In genomic region chr9:96633771-96634170, GRCm38 (mm10) we compare ENCODE assay signal across 27 mouse cellular contexts. TPM values are rescaled to one million over a fixed set of nuclear protein-coding genes. Genes with fewer than 3 reads are reported as not detected.
A peak's percentile ranks its signal among the peaks of the same experiment; 100 is the strongest.
DNase-seq lines count a peak whose midpoint lies in the region; ATAC-seq and TF ChIP-seq lines count a peak whose summit lies in the region.
"Had no signal": no experiment of that assay in that cellular context is flagged by ENCODE, and none has a peak within 500 bp of the region (broad histone marks: within the 10 kb centered on the region; RNA-seq: fewer than 3 reads in every experiment).

No protein-coding gene starts in this region.

- H3K4me1 ChIP-seq in MEL (ENCODE audit: control insufficient read depth in 1 of 2, insufficient read depth in 2 of 2, low read length in 2 of 2): peaks cover 23 to 56% of the 10 kb centered on the region in 2 experiments
- H3K4me1 ChIP-seq in bone marrow, adult 2 months (ENCODE audit: control insufficient read depth, insufficient read depth, low read length): peaks cover 12% of the 10 kb centered on the region
- peaks cover 16% of the 10 kb centered on the region for H3K4me1 ChIP-seq in thymus, adult 2 months (replicated peaks; ENCODE audit: control insufficient read depth, insufficient read depth, low read length)

- ATAC-seq in monocyte, adult 5-6 weeks (replicated peaks; ENCODE audit: insufficient number of reproducible peaks, low FRiP score, low TSS enrichment, poor library complexity, severe bottlenecking): no peak
- ATAC-seq: forebrain, embryonic 16.5 days; intestine, postnatal 0 days had no signal

- H3K36me3 ChIP-seq in MEL (ENCODE audit: control insufficient read depth in 1 of 2, insufficient read depth in 2 of 2, low read length in 2 of 2): peaks cover 0 to 48% of the 10 kb centered on the region in 2 experiments; a peak in 2 of 4 replicates
- H3K36me3 ChIP-seq in thymus, adult 2 months (ENCODE audit: control insufficient read depth, insufficient read depth, low read length): no peaks in the 10 kb centered on the region
- H3K36me3 ChIP-seq: heart, embryonic 12.5 days; limb, embryonic 12.5 days; liver, embryonic 15.5 days; lung, embryonic 15.5 days; midbrain, embryonic 12.5 days; neural tube, embryonic 15.5 days had no signal

- TF ChIP-seq EP300 in MEL (IDR thresholded peaks at IDR 0.05; ENCODE audit: low read depth in 1 of 2, low read length in 2 of 2): no peak

- TF ChIP-seq RAD21 in MEL (IDR thresholded peaks at IDR 0.05; ENCODE audit: low read depth, low read length): no peak

- H3K79me2 ChIP-seq in MEL (ENCODE audit: control insufficient read depth, insufficient read depth, low read length, poor library complexity): peaks cover 19% of the 10 kb centered on the region

- WGBS in bone marrow, adult 2 months: 63% methylated on average over 2 of the region's 2 CpGs
- WGBS in thymus, adult 2 months: 29% methylated on average over 2 of the region's 2 CpGs

- TF ChIP-seq POLR2A in MEL (IDR thresholded peaks at IDR 0.05; ENCODE audit: control insufficient read depth in 1 of 2, insufficient read depth in 1 of 2, low read depth in 1 of 2, low read length in 2 of 2, poor library complexity in 1 of 2): no peak
- no peak for TF ChIP-seq POLR2A in bone marrow, adult 2 months (IDR thresholded peaks at IDR 0.05; ENCODE audit: borderline replicate concordance, control insufficient read depth, low read depth, low read length)
- no peak for TF ChIP-seq POLR2A in thymus, adult 2 months (IDR thresholded peaks at IDR 0.05; ENCODE audit: control insufficient read depth, extremely low read depth, insufficient read depth, low read length, poor library complexity)

- no peak overlapping the region for H3K27ac ChIP-seq in MEL (ENCODE audit: control insufficient read depth, low read depth, low read length)
- H3K27ac ChIP-seq in bone marrow, adult 2 months (ENCODE audit: control insufficient read depth, insufficient read depth, low read depth, low read length, poor library complexity): peak overlapping the region; percentile 16; the same call in 1 of the 2 replicates
- H3K27ac ChIP-seq in thymus, adult 2 months (ENCODE audit: control insufficient read depth, insufficient read depth, low read length): no peak overlapping the region
- H3K27ac ChIP-seq: hindbrain, embryonic 14.5 days; limb, embryonic 12.5 days; liver, embryonic 15.5 days; lung, embryonic 15.5 days; midbrain, embryonic 12.5 days; neural tube, embryonic 15.5 days had no signal

- H3K9ac ChIP-seq in MEL (ENCODE audit: control insufficient read depth, low read depth, low read length, poor library complexity, severe bottlenecking): no peak overlapping the region
- H3K9ac ChIP-seq: heart, embryonic 12.5 days; hindbrain, embryonic 14.5 days; limb, embryonic 12.5 days; liver, embryonic 15.5 days; lung, embryonic 15.5 days; midbrain, embryonic 12.5 days; neural tube, embryonic 15.5 days had no signal

- DNase-seq in MEL (ENCODE audit: low read depth, low spot score): no peak
- DNase-seq in thymus, adult 2 months: peak; percentile 31
- peak; percentile 27 to 39 for DNase-seq in thymus, postnatal 36 days
- DNase-seq in left cerebral cortex, postnatal 25 days (ENCODE audit: low spot score in 2 of 2): no peak
- no peak for DNase-seq in adrenal gland, adult (ENCODE audit: inconsistent age in 2 of 2, low spot score in 1 of 2)
- DNase-seq: adrenal gland, postnatal 14 days; B cell, adult 2 months; cerebellum, adult 11-12 months; cerebellum, postnatal 14 days; gastrocnemius, postnatal 14 days; heart, adult 18-20 months; heart, postnatal 4 days; kidney, postnatal 25 days; retina, postnatal 1 day; right cerebral cortex, postnatal 25 days had no signal

- H3K9me3 ChIP-seq in MEL (replicated peaks; ENCODE audit: insufficient read depth, low read length): no peaks in the 10 kb centered on the region
- H3K9me3 ChIP-seq: heart, embryonic 12.5 days; limb, embryonic 12.5 days; liver, embryonic 15.5 days; lung, embryonic 15.5 days; midbrain, embryonic 12.5 days; neural tube, embryonic 15.5 days had no signal

- no peak for TF ChIP-seq CTCF in MEL (IDR thresholded peaks at IDR 0.05 in 2 of 3, conservative IDR thresholded peaks at IDR 0.05 in 1 of 3; ENCODE audit: control insufficient read depth in 1 of 3, insufficient read depth in 1 of 3, low read depth in 2 of 3, low read length in 3 of 3, poor library complexity in 1 of 3, severe bottlenecking in 1 of 3)
- TF ChIP-seq CTCF in bone marrow, adult 2 months (IDR thresholded peaks at IDR 0.05; ENCODE audit: control insufficient read depth, insufficient read depth, low read length): no peak
- no peak for TF ChIP-seq CTCF in thymus, adult 2 months (IDR thresholded peaks at IDR 0.05; ENCODE audit: borderline replicate concordance, control insufficient read depth, extremely low read depth, insufficient read depth, low read length, poor library complexity)

- intact Hi-C loops in left cerebral cortex, postnatal 25 days (cut with DNase I): no loop called here

- H3K27me3 ChIP-seq in MEL (ENCODE audit: control insufficient read depth in 1 of 2, insufficient read depth in 2 of 2, low read length in 2 of 2): no peaks in the 10 kb centered on the region
- H3K27me3 ChIP-seq in thymus, adult 2 months (ENCODE audit: control insufficient read depth, insufficient read depth, low read length): no peaks in the 10 kb centered on the region
- H3K27me3 ChIP-seq: limb, embryonic 12.5 days had no signal

- no peak overlapping the region for H3K4me3 ChIP-seq in MEL (ENCODE audit: control insufficient read depth in 1 of 2, insufficient read depth in 1 of 2, low read depth in 2 of 2, low read length in 2 of 2)
- H3K4me3 ChIP-seq in bone marrow, adult 2 months (replicated peaks; ENCODE audit: control insufficient read depth, low read depth, low read length): no peak overlapping the region
- H3K4me3 ChIP-seq in thymus, adult 2 months (ENCODE audit: control insufficient read depth, insufficient read depth, low read length): no peak overlapping the region
- H3K4me3 ChIP-seq: erythroblast, embryonic 14.5 days; heart, embryonic 12.5 days; limb, embryonic 12.5 days; liver, embryonic 15.5 days; lung, embryonic 15.5 days; midbrain, embryonic 12.5 days; neural tube, embryonic 15.5 days had no signal

TF ChIP-seq in MEL, 35 proteins besides CTCF, POLR2A, EP300 and RAD21:
- TF ChIP-seq MEF2A (IDR thresholded peaks at IDR 0.05; ENCODE audit: extremely low read depth, insufficient replicate concordance, low read depth, low read length, poor library complexity, severe bottlenecking) (no peak), MXI1 (IDR thresholded peaks at IDR 0.05; ENCODE audit: low read depth, low read length) (0 out of 2 replicates have a peak, but pooled peaks have one; percentile 0)

RNA-seq across cellular contexts. Expression of gene Rasa2, which starts 2.4 kb away (rescaled TPM):
- total RNA-seq in MEL (2012; rRNA removed): 9.5 and 11.3 TPM in 2 replicates
- 10 to 100 TPM in 1 of 2 experiments, not detected in 1; 11.3 TPM for polyA plus RNA-seq in MEL (2012; ENCODE audit: insufficient read depth in 1 of 2, insufficient read length in 2 of 2, low read depth in 1 of 2, low replicate concordance in 2 of 2, missing spikeins in 1 of 2)
- polyA plus RNA-seq in bone marrow, adult 2 months (2011; ENCODE audit: insufficient read depth, insufficient read length, low replicate concordance, missing spikeins): 5.2 and 5.6 TPM in 2 replicates
- polyA plus RNA-seq in thymus, adult 2 months (2012; rRNA removed): 6.5 and 7.4 TPM in 2 replicates
- 33.0 to 39.1 TPM (median 38.8 TPM) in 3 replicates for total RNA-seq in monocyte, adult 5-6 weeks (2017)
- 10 to 100 TPM; 33.6 to 33.7 TPM for total RNA-seq in left cerebral cortex, postnatal 25 days (2021)
- polyA plus RNA-seq: erythroblast, embryonic 14.5 days had no signal

Comparison
In these comparisons a context has a peak if more than half of its experiments do, and no peak if none do; other contexts are left out.
1. DNase-seq: peak in thymus, adult 2 months (single experiment) and thymus, postnatal 36 days (2 of 2); none in MEL (single experiment), left cerebral cortex, postnatal 25 days (0 of 2) and adrenal gland, adult (0 of 2).